Mouse (Mus musculus): Measurements from ENCODE around the gene Kmt2d. TPM values are rescaled to one million over a fixed set of nuclear protein-coding genes. Genes with fewer than 3 reads are reported as not detected.

Kmt2d gene
- total RNA-seq, 2 experiments from 2014 or later = 62.4 to 64.3 TPM

DNA sequence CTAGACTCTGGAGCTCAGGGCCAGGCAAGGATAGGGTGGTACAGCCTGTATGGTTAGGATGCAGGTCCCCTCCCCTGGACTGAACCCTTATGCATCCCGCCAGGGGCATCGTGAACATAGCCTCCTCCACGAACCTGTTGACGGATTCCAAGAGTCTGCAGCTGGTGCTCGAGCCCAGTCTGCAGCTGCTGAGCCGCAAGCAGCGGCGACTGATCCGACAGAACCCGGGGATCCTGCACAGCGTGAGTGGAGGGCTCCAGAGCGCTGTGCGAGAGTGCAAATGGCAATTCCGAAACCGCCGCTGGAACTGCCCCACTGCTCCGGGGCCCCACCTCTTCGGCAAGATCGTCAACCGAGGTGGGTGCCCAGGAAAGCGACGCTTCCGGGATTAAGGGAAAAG, 80.2 kb downstream of the Kmt2d start:
- no peak for DNase-seq (ENCODE audit: extremely low spot score in 1 of 2, low spot score in 2 of 2)
- intact Hi-C loops (cut with DNase I) = loop anchor here (5.0 kb wide), 1 partner anchor 128 kb away; the partner anchor contains the start of gene Ddx23

DNA sequence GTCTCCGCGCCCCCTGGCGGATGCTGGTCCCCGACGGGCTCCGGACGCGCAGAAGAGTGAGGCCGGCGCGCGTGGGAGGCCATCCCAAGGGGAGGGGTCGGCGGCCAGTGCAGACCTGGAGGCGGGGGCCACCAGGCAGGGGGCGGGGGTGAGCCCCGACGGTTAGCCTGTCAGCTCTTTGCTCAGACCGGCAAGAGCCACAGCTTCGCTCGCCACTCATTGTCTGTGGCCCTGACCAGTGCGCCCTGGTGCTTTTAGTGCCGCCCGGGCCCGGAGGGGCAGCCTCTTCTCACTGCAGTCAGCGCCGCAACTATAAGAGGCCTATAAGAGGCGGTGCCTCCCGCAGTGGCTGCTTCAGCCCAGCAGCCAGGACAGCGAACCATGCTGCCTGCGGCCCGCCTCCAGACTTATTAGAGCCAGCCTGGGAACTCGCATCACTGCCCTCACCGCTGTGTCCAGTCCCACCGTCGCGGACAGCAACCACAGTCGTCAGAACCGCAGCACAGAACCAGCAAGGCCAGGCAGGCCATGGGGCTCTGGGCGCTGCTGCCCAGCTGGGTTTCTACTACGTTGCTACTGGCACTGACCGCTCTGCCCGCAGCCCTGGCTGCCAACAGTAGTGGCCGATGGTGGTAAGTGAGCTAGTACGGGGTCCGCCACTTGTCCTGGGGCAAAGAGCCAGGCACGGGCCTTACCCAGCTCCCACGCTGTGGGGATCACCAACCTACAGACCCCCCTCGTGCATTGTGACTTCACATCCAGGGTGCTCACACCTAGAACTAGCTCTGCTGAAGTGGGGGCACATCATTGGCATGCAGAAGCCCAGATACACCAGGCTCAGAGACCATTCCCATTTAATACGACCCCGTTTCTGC, 81.1 kb downstream of the Kmt2d start, which contains the start of gene Wnt1:
Wnt1 (plus strand) TSS at position 197 of the 875 bp plus-strand sequence.
- intact Hi-C loops (cut with DNase I) = loop anchor here (5.0 kb wide), 2 partner anchors 73 to 128 kb away; partner anchors contain the start of gene Ddx23
- DNase-seq (ENCODE audit: extremely low spot score in 1 of 2, low spot score in 2 of 2) = peak in 1 of 2 experiments; percentile 71

DNA sequence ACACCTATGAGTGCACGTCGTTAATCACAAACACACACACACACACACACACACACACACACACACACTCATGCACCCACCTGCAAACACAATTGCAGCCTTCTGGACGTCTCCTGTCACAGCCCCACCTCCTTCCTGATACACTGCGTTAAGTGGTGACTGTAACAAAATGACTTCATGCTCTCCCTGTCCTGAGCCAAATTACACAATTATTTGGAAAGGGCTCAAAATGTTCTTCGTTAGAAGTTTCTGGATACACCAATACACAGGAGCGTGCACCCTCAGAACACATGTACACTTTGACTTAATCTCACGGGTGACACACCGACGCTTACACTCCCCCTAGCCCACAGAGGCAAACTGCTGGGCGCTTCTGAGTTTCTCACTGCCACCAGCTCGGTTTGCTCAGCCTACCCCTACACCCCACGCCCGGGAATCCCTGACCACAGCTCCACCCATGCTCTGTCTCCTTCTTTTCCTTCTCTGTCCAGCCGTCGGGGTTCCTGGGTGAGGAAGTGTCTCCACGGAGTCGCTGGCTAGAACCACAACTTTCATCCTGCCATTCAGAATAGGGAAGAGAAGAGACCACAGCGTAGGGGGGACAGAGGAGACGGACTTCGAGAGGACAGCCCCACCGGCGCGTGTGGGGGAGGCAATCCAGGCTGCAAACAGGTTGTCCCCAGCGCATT, 81.9 kb downstream of the Kmt2d start:
- no peak for DNase-seq (ENCODE audit: extremely low spot score in 1 of 2, low spot score in 2 of 2)
- intact Hi-C loops (cut with DNase I) = loop anchor here (5.0 kb wide), 1 partner anchor 72 kb away; no protein-coding TSS in a partner anchor

DNA sequence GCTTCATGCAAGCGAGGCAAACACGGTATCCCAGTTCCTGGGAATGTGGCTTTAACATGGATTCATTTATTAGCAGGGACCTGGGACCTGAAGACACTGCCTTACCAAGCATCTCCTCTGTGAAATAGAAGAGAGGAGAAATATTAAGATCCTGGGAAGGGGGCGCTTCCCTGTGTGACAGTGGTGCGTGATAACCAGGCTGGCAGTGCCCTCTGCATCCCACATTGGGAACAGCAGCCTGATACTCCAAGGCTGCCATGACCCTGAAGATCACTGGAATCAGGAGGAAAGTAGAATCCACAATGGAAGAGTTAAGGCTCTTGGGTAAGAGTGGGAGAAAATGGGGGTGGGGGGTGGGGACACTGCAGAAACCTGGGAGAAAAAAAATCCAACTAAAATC, 83.1 kb downstream of the Kmt2d start:
- no peak for DNase-seq (ENCODE audit: extremely low spot score in 1 of 2, low spot score in 2 of 2)
- intact Hi-C loops (cut with DNase I) = loop anchor here (5.0 kb wide), 1 partner anchor 71 kb away; no protein-coding TSS in a partner anchor

DNA sequence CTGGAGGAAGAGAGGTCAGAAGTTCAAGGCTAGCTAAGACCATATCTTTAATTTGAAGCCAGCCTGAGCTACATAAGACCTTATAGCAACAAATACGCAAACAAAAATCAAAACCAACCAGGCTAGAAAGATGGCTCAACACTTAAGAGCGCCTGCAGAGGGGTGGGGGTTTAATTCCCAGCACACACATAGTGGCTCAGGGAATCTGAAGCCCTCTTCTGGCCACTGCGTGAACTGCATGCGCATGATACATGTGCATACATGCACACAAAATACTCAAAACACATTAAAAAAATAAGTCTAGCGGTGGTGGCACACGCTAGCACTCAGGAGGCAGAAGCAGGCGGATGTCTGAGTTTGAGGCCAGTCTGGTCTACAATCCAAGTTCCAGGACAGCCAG, 85.3 kb downstream of the Kmt2d start:
- intact Hi-C loops (cut with DNase I) = loop anchor here (5.0 kb wide), 1 partner anchor 68 kb away; no protein-coding TSS in a partner anchor
- no peak for DNase-seq (ENCODE audit: extremely low spot score in 1 of 2, low spot score in 2 of 2)

Other genes with a start within 250 kb of the Kmt2d start
- gene Cacnb3, start 240.4 kb downstream of the Kmt2d start, total RNA-seq (2021) = 100 to 1,000 TPM; 173 to 185 TPM
- 10 to 100 TPM; 55.8 to 58.2 TPM for gene Ddx23, start 208.3 kb downstream of the Kmt2d start, total RNA-seq (2021)
- 10 to 100 TPM; 68.6 to 70.1 TPM for gene Rnd1, start 193.7 kb downstream of the Kmt2d start, total RNA-seq (2021)
- 10 to 100 TPM; 13.6 to 14.5 TPM for gene Ccdc65, start 163.0 kb downstream of the Kmt2d start, total RNA-seq (2021)
- gene Fkbp11, start 143.0 kb downstream of the Kmt2d start, total RNA-seq (2021) = 1 to 10 TPM; 2.2 TPM
- gene Arf3, start 108.0 kb downstream of the Kmt2d start, total RNA-seq (2021) = 100 to 1,000 TPM; 651 to 661 TPM
- gene Wnt10b, start 93.1 kb downstream of the Kmt2d start, total RNA-seq (2021) = under 1 TPM; 0.63 to 0.64 TPM
- not detected for gene Wnt1, start 81.3 kb downstream of the Kmt2d start, total RNA-seq (2021)
- 100 to 1,000 TPM; 285 to 294 TPM for gene Ddn, start 61.7 kb downstream of the Kmt2d start, total RNA-seq (2021)
- 10 to 100 TPM; 41.7 to 44.6 TPM for gene Prkag1, start 39.7 kb downstream of the Kmt2d start, total RNA-seq (2021)
- gene Rhebl1, start 23.3 kb upstream of the Kmt2d start, total RNA-seq (2021) = 10 to 100 TPM; 11.2 to 14.1 TPM
- under 1 TPM; 0.16 to 0.47 TPM for gene Dhh, start 27.3 kb upstream of the Kmt2d start, total RNA-seq (2021)
- gene Lmbr1l, start 47.0 kb upstream of the Kmt2d start, total RNA-seq (2021) = 10 to 100 TPM; 15.4 to 21.6 TPM
- gene Tuba1b, start 63.4 kb upstream of the Kmt2d start, total RNA-seq (2021) = 1,000 to 10,000 TPM in 1 of 2 experiments, 100 to 1,000 TPM in 1; 986 to 1,032 TPM
- gene Gm49450, start 82.3 kb upstream of the Kmt2d start, total RNA-seq (2021) = not detected
- 1,000 to 10,000 TPM; 4,375 to 4,691 TPM for gene Tuba1a, start 82.5 kb upstream of the Kmt2d start, total RNA-seq (2021)
- 100 to 1,000 TPM; 255 to 292 TPM for gene Tuba1c, start 158.7 kb upstream of the Kmt2d start, total RNA-seq (2021)
- gene Prph, start 184.0 kb upstream of the Kmt2d start, total RNA-seq (2021) = 1 to 10 TPM; 5.5 to 5.9 TPM
- 1 to 10 TPM; 1.4 to 2.2 TPM for gene Troap, start 203.4 kb upstream of the Kmt2d start, total RNA-seq (2021)
- not detected for gene C1ql4, start 216.6 kb upstream of the Kmt2d start, total RNA-seq (2021)
- gene Dnajc22, start 222.0 kb upstream of the Kmt2d start, total RNA-seq (2021) = not detected